Mouse (Mus musculus) erythroid progenitor cell, adult 5-6 weeks (primary cell): Measurements from ENCODE around the gene Gpatch2l. TPM values are rescaled to one million over a fixed set of nuclear protein-coding genes. Genes with fewer than 3 reads are reported as not detected.

Experiments used
- ATAC-seq: replicated peaks from 2 replicates; pipeline ENCODE4 v1.8.0; 2016; ENCODE audit warnings: moderate number of reproducible peaks, mild to moderate bottlenecking, moderate TSS enrichment, inconsistent platforms; ENCODE audit not compliant: poor library complexity, low FRiP score, severe bottlenecking
- total RNA-seq, 2 experiments: library from RNA; stranded (forward) in 1 of 2; stranded (reverse) in 1 of 2; fragments of 150-400 nt in 1 of 2; fragments of 186-747, 209-891 nt in 1 of 2; gene quantifications; 2 replicates each; pipeline versions ENCODE4 v1.2.3 to v1.2.4; 2015 to 2017; ENCODE audit warnings: low replicate concordance in 2 of 2

Gpatch2l gene
- 23.1 and 23.5 TPM in 2 replicates for total RNA-seq (2015; ENCODE audit: low replicate concordance)
- 19.3 and 23.1 TPM in 2 replicates for total RNA-seq (2017; ENCODE audit: low replicate concordance)

DNA sequence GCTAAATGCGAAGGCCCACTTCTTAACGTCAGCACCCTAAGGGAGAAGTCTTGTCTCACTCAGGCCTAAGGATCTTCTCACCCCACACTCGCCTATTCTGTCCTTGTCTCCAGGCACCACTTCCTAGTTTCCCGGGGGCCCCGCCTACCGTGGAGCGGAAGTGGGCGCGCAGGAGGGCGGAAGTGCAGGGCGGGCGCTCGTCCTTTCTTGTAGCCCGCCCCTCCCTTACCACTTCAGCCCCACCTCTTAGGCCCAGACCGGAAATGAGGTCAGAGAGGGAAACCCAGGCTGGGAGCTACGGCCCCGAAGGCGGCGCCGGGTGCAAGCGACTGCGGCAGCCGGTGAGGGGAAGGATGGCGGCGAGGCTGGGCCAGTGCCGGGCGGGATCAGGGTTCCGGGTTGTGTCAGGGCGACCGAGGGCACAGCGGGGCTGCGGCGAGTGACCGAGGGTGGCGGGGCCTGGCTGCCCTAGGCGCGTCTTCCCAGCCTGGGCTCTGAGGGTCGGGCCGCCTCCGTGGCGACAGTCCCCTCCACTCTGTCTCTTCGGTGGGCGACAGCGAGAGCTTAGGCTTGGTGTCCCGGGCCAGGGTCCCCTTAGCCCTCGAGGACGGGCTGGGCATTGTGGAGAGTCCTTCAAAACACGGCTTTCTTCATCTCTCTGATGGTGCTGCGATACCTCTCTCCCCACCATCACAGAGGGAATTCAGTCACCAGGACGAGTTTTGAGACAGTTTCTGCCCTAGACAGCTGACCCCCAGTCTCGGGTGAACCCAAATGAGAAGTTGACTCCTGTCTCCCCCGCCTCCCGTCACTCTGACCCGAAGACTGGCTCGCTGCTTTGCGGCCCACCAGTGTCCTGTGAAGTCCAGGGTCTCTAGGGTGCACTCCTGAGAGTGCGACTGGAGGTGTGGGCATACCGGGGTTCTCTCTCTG, at the start of gene Gpatch2l:
Gene Gpatch2l (plus strand): TSS at position 255 of the 933 bp plus-strand sequence.
- peak; percentile 100 for ATAC-seq

DNA sequence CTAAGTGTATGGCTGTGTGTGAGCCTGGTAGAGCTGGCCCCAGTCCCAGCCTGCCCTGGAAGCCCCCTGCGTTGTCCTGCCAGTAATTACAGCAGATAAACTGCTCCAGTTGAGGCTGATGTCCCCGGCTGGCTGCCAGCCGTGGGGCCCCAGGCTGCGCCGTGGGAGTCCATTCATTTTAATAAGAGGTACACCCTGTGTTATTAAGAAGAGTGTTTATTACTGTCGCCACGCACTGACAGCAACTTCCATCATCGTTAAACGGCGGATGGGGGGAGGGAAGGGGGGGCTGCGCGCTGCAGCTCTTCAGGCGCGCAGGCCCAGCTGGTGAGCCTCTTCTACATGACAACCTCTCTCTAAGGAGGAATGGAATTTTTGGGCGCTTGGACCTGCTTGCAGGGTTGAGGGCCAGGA, 49.6 kb upstream of the Gpatch2l start:
- ATAC-seq: no peak

DNA sequence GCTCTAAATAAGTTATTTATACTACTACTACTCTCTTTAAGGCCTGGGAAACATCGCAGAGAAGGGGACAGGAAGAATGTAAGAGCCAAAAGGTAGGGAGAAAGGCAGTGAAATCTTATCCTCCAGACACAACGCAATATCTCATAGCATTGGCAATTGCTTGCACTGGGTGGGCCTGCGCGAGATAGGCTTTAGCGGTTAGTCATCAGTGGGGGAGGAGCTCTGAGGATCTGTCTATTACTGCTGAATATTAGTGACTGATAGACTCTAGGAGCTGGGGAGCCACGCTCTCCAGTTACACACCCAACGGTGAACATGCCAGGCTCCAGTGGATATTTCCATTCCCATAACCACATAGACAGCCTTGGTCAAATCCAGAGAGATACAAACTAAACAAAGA, 44.7 kb upstream of the Gpatch2l start:
- ATAC-seq: no peak

DNA sequence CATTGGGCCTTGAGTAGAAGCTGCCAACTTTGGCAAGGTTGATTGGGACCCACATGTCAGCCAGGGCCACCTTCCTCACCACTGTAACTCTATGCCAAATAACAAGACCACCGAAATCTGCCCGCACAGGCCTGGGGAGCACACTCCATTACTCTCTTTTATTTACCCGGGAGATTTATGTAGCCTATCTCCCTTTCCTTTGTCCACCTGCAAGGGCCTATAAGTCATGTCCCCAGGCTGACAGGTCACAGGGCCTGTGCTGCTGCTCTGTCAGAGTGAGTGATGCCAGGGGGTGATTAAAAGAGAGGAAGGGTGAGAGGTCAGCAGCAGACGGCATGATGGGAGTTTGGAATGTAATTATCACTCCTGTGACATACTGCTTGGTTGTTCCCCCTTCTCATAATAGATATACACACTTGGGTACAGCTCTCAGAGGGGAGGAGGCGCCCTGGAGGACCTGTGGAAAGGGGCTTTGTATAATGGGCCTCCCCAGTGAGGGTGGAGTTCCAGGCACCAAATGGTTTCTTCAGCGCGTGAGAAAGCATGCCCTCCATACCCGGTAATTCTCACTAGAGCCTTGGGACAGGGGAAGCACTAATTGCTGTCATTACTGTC, 38.1 kb upstream of the Gpatch2l start:
- no peak for ATAC-seq

DNA sequence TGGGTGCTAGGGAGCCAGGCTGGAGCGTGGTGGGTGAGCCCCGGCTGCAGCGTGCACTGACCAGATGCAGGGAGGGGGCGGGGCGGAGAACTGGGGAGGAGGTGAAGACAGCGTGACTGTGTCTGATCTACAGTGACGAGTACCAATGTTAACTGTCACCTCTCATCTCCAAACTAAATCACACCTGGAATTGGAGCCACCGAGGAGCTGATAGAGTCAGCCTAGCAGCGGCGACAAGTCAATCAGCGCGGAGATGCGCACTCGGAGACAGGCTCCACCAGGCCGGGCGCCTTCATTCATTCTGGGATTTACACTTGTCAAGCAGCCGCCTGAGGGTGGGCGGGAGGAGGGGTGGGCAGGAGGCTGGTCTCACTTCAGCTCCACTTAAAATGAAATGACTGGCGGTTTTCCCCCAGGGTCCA, 30.5 kb upstream of the Gpatch2l start:
- no peak for ATAC-seq

DNA sequence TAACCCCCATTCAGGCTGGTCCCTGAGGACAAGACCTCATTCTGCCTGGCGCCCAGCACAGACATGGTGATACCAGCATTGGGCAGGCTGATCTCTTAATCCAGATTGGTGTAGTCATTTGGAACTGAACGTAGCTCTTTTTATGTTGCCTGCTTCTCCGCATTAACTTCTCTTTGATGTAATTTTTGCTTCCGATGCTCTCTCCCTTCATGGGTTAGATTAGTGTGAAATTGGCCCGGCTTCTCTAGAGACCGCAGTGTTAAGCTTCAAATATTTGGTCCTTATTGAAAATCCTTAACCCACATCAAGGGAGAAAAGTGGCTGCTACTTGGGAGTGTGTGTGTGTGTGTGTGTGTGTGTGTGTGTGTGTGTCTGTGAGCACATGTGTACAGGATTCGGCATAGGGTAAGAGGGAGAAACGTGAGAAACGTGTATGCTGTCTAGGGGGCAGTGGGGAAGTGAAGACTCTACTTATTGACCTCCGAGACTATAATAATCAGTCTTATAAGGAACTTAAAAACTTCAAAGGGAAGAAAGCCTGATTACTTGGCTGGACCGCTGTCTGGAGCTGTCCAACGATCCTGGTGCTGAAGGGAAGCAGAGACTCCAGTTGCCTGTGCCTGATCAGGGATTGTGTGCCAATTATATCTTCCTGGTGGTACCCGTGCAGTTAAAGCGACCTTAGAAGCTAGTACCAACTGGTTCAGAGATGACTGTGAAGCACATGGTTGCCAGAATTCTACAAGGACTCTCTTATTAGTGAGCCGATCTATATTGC, 28.8 kb upstream of the Gpatch2l start:
- no peak for ATAC-seq

DNA sequence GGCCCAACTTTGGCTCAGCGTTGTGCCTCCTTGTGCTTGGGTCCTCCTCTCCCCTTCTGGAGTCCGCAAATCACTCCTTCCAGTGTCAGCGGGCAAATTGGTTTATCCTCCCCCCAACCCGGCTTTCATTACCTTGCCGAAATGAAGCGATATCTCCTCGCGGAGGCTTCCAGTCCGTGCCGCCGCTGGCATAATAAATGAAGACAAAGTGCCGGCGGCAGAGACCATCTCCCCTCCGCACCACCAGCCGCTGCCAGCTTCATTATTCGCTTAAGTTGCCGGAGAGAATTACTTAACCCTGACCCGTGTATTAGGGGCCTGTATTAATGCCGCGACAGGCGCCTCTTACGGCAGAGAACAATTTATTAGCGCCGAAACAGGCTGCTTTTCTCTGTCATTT, 27.5 kb upstream of the Gpatch2l start:
- no peak for ATAC-seq

DNA sequence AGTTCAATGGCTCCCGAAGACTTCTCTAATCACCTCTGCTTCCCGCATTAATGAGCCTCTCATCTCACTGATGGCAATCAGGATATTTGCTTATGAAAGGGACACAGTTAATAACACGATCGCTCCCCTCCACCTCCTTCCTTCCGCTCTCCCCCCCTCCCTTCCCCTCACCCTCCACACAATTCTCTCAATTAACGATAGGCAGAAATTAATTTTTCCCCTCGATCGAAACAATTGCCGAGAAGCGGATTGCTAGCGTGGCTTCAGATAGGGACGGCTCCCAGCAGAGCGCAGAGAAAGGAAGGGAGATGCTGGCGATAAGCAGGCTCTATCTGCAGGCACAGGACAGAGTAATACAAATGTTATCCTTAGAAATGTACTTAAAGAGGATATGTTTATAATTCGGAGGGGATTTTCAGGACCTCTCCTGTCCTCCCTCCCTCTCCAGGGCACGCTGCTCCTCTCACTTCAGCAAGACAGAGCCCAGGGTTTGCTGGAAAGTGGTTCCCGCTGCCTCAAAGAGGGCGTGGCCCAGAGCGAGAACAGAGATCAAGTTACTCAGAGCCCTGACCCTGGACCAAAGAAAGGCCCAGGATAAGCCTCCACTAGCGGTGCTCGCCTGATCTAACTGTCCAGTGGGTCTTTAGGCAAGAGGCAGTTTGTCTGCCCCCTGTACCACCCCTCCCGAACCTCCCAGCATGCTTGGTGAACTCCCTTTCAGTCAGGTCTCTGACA, 24.8 kb upstream of the Gpatch2l start:
- ATAC-seq: no peak

DNA sequence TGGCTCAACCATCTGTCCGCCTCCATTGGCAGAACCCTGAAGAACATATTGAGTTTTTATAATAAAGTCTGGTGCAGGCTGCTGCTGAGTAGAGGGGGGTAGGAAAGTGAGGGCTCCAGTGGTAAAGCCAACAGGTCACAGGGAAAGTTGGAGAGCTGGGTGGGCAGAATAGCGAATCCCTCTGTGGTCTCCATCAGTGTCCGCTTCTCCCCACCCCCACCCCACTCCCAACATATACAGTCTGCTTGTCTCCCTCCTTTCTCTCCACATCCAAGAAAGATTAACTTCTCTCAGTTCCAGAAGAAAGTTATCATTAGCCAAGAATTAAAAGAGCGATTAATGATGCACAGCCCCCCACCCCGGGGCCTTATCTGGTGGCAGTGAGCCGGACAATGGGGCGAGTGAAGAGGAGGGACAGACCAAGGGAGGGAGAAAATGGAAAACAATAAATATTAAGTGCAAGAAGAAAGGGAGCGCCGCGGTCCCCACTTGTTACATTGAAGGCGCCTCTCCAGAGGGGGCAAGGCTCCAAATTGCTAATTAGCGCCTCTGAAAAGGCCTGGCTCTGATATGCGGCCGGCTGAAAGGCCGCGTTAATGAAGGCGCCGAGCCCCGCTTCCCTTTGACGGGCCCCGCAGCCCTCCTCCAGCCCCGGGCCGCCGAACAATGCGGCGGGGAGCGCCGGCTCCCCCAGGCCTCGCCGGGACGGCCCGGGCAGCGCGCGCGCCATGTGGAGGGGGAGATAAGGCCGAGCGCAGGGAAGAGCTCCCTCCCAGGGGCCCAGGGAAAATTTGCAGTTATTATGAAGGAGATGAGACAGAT, 21.2 kb upstream of the Gpatch2l start:
- ATAC-seq: no peak

DNA sequence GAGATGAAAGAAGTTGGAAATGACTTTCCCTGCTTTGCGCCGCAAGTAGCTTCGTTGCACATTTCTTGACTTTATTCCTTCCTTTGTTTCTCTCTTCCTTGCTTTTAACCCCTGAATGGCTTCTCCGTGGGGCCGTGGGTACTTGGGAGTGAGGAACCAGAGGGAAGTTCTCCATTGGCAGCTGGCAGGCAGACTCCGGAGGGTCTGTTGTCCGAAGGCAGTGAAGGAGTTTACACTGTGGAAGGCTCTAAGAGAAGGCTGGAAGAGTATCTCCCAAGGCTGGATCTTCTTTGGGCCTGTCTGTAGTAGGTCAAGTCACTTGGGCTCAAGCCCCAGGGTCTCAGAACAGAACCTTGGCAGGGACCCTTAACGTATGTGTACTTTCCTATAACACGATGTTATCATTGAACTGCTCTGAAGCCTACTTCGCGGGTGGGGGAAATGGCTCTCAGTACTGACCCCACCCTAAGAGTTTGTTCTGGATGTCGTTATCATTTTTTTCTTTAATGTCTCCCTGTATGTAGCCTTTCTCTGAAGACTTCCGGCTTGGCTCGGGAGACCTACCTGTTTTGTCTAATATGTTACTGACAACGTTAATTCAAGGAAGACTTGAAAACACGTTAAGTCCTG, 20.5 kb upstream of the Gpatch2l start:
- no peak for ATAC-seq

DNA sequence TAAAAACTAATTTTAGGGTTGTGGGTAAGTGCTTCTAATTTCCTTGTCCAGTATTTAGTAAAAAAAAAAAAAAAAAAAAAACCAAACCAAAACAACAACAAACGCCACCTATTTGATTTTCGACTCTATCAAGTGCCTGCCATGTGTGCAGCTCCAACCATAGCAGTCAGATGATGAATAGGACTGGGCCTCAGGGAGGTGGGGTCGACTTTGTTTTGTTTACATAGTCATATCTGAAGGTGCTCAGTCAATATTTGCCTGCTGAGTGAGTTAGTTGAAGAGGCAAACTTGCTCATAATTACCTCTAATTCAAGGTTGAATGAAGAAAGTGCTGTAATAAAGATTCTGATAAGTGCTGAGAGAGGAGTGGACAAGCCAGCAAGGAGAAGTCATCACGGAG, 7.4 kb upstream of the Gpatch2l start:
- no peak for ATAC-seq

DNA sequence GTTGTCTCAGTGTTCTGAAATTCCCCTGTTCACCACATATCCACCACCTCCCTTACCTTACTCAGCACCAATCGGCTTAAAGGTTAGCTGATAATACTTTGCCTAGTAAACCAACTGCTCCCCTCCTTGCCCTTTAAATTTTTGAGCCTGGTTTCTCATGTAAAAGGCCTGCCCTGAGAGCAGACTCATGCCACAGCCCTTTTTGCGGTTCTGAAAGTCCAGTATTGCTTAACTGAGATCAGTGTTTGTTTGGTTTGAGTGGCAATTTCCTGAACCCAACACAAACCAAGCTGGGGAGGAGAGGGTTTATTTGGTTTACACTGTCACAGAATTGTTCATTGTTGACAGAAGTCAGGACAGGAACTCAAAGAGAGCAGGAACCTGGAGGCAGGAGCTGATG, 2.9 kb upstream of the Gpatch2l start:
- ATAC-seq: no peak

DNA sequence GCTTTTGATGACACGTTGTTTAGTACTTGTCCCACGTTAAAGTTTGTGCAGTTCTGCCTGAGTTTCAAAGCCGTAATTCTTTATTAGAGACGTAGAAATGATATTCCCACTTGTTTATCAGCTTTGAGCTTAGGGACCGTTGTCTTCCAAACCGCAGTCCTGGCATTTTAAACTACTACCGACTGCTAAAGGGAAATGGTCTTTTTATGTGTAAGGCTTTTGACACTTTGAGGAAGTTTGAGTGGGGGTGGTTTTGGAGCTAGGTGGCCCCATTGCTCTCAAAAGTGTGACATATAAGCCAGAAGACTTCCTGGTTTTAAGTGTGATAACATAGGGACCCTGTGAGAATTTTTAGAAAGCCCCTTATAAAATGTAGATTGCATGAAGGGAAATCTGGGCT, 905 bp downstream of the Gpatch2l start:
- ATAC-seq: no peak

DNA sequence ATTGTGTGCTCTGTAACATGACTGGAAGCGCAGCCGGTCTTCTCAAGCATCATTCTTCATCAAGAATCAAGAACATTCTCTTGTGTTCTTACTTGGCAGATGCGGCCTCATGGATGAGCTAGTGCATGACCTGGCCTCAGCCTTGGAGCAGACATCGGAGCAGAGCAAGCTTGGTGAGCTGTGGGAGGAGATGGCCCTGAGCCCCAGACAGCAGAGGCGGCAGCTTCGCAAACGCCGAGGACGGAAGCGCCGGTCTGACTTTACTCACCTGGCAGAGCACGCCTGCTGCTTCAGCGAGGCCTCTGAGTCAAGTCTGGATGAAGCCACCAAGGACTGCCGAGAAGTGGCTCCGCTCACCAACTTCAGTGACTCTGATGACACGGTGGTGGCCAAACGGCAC, 2.3 kb downstream of the Gpatch2l start:
- no peak for ATAC-seq

DNA sequence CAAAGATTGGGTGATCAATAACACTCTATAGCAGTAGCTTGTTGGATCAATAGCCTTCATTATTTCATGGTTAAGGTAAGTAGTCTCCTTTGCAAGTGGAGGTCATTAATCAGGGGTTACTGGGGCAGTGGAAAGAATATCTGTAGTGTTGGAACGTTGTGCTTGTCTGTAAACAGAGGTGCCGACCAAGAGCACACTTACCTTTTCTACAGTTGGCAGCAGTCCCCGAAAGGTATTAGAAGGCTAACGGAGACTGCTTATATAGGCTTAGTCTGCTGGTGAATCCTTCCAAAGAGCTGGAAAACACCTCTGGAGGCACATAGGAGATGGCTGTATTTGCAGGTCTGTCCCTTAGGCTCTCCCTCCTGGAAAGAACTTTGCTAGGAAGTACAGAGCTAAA, 8.5 kb downstream of the Gpatch2l start:
- no peak for ATAC-seq

DNA sequence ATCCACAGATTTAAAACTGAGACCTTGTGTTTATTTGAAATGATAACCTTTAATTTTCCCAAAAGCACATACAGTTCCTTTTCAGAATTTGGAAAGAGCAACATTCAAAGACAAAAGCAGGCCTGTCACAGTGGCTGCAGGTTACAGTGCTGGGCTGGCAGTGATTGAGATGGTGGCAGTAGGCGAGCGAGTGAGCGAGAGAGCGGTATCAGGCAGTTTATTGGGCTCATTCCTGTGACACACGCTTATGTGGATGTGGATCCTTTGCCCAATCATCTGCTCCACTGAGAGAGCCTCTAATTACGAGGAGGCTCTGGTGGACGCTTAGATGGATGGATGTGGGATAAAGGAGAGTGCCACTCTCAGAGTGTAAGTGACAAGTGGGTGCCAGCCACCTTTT, 13.3 kb downstream of the Gpatch2l start:
- no peak for ATAC-seq

DNA sequence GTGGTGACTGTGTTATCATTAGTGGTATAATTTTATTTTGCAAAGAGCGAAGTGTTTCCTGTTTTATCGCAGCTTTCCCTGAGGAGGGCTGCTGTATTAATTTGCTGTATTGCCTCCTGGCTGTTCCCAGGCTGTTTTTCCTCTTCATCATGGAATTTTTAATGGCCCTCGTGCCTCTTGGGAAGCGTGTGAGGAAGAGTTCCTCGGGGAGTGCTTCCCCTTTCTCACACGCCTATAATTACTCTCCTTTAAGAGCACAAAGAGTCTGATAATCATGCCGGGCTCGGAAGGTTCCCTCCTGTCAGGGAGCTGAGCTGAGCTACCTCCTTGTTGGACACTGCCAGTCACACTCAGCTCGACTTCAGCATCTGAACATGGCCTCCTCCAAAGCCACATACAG, 30.0 kb downstream of the Gpatch2l start:
- ATAC-seq: no peak

DNA sequence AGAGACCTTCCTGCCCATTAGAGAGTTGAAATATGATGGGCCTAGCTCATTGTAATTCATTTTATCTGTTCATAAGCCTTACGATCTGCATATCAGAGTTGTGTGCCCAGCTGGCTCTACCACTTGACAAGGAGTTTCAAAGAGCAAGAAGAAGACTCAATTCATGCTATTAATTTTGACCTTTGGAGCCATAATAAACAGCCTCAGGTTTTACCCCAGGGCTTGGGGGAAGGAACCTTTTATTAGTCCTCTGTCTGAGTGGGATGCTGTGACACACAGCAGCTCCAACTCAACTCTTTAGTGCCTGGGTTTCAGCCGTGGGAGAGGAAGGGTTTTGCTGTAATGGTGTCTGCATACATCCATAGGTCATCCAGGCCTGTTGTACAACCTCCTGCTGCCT, 32.6 kb downstream of the Gpatch2l start:
- ATAC-seq: no peak

DNA sequence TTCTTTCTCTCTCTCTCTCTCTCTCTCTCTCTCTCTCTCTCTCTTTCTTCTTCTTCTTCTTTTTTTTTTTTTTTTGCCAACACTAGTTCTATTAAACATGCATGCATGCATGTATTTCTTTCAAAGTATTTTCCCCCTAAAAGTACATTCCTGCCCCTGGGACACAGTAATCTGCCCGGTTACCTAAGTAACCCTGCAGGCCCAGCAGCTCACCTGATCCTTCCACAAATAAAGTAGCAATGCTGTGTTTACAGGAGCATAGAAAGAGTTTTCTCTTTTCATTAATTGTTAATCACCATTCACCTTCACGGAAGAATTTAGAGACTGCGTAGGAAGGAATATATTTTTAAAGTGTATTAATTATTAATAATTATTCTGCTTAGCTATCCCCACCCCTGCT, 34.1 kb downstream of the Gpatch2l start:
- no peak for ATAC-seq
